Mouse (Mus musculus) myocyte (in vitro differentiated cells): ENCODE data around the gene Serpinf1. TPM values are rescaled to one million over a fixed set of nuclear protein-coding genes. Genes with fewer than 3 reads are reported as not detected.

ENCODE experiments used
- H3K27me3 ChIP-seq: one replicate; pipeline ENCODE4 v1.6.1; 2011; ENCODE audit not compliant: control insufficient read depth, insufficient read depth, insufficient read length
- H3K36me3 ChIP-seq: one replicate; pipeline ENCODE4 v1.6.1; 2011; ENCODE audit not compliant: control insufficient read depth, insufficient read depth
- H3K4me2 ChIP-seq: one replicate; pipeline ENCODE4 v1.6.1; 2011; ENCODE audit warnings: low read depth, control low read depth
- H3K4me3 ChIP-seq: one replicate; pipeline ENCODE4 v1.5.1; 2011; ENCODE audit warnings: mild to moderate bottlenecking, control low read depth, moderate library complexity
- H3K79me2 ChIP-seq: one replicate; pipeline ENCODE4 v1.6.1; 2011; ENCODE audit not compliant: control insufficient read depth, insufficient read depth
- H3ac ChIP-seq: one replicate; pipeline ENCODE4 v1.6.1; 2011; ENCODE audit not compliant: control insufficient read depth, insufficient read length
- CEBPB ChIP-seq: IDR thresholded peaks from 2 replicates; pipeline ENCODE4 v1.6.1; 2011; ENCODE audit warnings: mild to moderate bottlenecking, moderate library complexity; ENCODE audit not compliant: poor library complexity, insufficient read depth, severe bottlenecking
- E2F4 ChIP-seq: IDR thresholded peaks from one replicate; pipeline ENCODE4 v1.6.1; 2011; ENCODE audit warnings: mild to moderate bottlenecking, control low read depth, moderate library complexity; ENCODE audit not compliant: insufficient read depth
- MAX ChIP-seq: IDR thresholded peaks from one replicate; pipeline ENCODE4 v1.6.1; 2011; ENCODE audit warnings: low read depth, mild to moderate bottlenecking, control low read depth
- MYOD1 ChIP-seq, 3 experiments: IDR thresholded peaks; one replicate each; pipeline ENCODE4 v1.6.1; 2011; ENCODE audit warnings: control low read depth in 2 of 3, low read depth in 2 of 3, mild to moderate bottlenecking in 2 of 3, moderate library complexity in 1 of 3; ENCODE audit not compliant: insufficient read length in 2 of 3, control insufficient read depth in 1 of 3
- MYOG ChIP-seq, 3 experiments: IDR thresholded peaks; one replicate each; pipeline ENCODE4 v1.6.1; 2011; ENCODE audit warnings: control low read depth in 2 of 3, low read depth in 2 of 3, mild to moderate bottlenecking in 2 of 3; ENCODE audit not compliant: insufficient read length in 2 of 3, control insufficient read depth in 1 of 3, insufficient read depth in 1 of 3
- POLR2A ChIP-seq: IDR thresholded peaks from one replicate; pipeline ENCODE4 v1.6.1; 2011; ENCODE audit warnings: low read depth, mild to moderate bottlenecking, control low read depth, moderate library complexity; ENCODE audit not compliant: insufficient read length
- POLR2AphosphoS2 ChIP-seq: IDR thresholded peaks from one replicate; pipeline ENCODE4 v1.6.1; 2011; ENCODE audit warnings: low read depth, control low read depth; ENCODE audit not compliant: insufficient read length
- REST ChIP-seq: IDR thresholded peaks from one replicate; pipeline ENCODE4 v1.6.1; 2011; ENCODE audit warnings: mild to moderate bottlenecking, control low read depth, moderate library complexity; ENCODE audit not compliant: insufficient read depth, insufficient read length
- SRF ChIP-seq: IDR thresholded peaks from one replicate; pipeline ENCODE4 v1.6.1; 2011; ENCODE audit warnings: low read depth; ENCODE audit not compliant: control insufficient read depth, insufficient read length
- TCF12 ChIP-seq: IDR thresholded peaks from one replicate; pipeline ENCODE4 v1.6.1; 2011; ENCODE audit warnings: mild to moderate bottlenecking, control low read depth; ENCODE audit not compliant: poor library complexity, insufficient read depth, severe bottlenecking
- TCF3 ChIP-seq: IDR thresholded peaks from one replicate; pipeline ENCODE4 v1.6.1; 2011; ENCODE audit warnings: low read depth, control low read depth; ENCODE audit not compliant: insufficient read length
- USF1 ChIP-seq: IDR thresholded peaks from one replicate; pipeline ENCODE4 v1.6.1; 2011; ENCODE audit warnings: low read depth, mild to moderate bottlenecking, control low read depth, moderate library complexity
- polyA plus RNA-seq: library from polyadenylated mRNA; unstranded; fragments of >200 nt; fragmentation: generic; extraction: Trizol; gene quantifications from one replicate; pipeline ENCODE4 v1.2.1, GENCODE M21; 2012; ENCODE audit warnings: missing spikeins

Gene Serpinf1
- polyA plus RNA-seq, 1 experiment, result 911 TPM

DNA sequence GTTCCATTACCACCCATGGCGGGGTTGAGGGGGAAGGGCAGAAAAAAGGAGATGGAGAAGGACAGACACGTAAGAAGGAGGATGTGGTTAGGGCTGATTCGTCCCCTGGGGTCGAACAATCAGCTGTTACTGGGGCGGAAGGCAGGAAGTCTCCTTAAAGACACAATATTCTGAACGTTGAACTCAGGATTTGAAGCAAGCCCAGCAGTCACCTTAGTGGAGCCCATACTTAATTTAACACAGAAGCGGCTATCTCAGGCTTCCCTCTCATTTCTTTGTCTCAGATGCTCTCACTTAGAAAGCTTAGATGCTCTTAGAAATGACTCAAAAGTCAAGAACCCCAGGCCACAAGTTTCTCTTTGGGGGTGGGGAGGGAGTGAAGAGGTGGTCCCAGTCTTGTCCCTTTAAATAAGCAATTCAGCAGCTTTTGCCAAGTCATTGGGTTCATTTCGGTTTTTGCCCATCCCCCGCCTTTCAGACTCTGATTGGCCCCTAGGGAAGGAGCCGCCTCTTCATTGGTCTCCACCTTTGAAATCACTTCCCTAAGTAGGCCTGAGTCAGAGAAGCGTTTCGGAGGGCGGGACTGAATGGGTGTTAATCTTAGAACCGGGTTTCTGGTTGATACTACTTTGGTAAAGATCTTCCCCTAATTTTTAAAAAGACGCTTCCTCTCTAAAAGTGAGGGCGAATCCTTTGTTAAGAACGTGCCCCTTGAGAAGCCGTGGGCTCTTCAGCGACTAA lies 37.8 kb upstream of the Serpinf1 start:
- H3K36me3 ChIP-seq, result peaks cover 18% of the 10 kb centered on the region
- H3K4me3 ChIP-seq, result peak overlapping the region; percentile 98
- H3K4me2 ChIP-seq, result peak overlapping the region; percentile 98
- no peak overlapping the region for H3ac ChIP-seq
- no peaks in the 10 kb centered on the region for H3K27me3 ChIP-seq
- peaks cover 34% of the 10 kb centered on the region for H3K79me2 ChIP-seq
- TF ChIP-seq USF1, result no peak
- peak; percentile 3 for TF ChIP-seq POLR2A
- TF ChIP-seq MAX, result no peak
- no peak for TF ChIP-seq TCF3
- peak in 2 of 3 experiments; percentile 74 to 77 for TF ChIP-seq MYOD1 (IDR thresholded peaks at IDR 0.05; ENCODE audit: control insufficient read depth in 1 of 3, insufficient read length in 2 of 3, low read depth in 2 of 3)
- TF ChIP-seq TCF12, result no peak
- TF ChIP-seq REST, result no peak
- no peak for TF ChIP-seq SRF
- TF ChIP-seq CEBPB, result no peak
- peak; percentile 39 for TF ChIP-seq POLR2AphosphoS2
- peak in 2 of 3 experiments; percentile 53 to 57 for TF ChIP-seq MYOG (IDR thresholded peaks at IDR 0.05; ENCODE audit: control insufficient read depth in 1 of 3, insufficient read depth in 1 of 3, insufficient read length in 2 of 3, low read depth in 2 of 3)
- TF ChIP-seq E2F4, result no peak

GRCm38 (mm10) chr11:75459751-75460102 lies 37.2 kb upstream of the Serpinf1 start:
- peak overlapping the region; percentile 98 for H3K4me2 ChIP-seq
- H3K27me3 ChIP-seq, result no peaks in the 10 kb centered on the region
- H3ac ChIP-seq, result no peak overlapping the region
- peak overlapping the region; percentile 98 for H3K4me3 ChIP-seq
- TF ChIP-seq REST (no peak), CEBPB (no peak), POLR2AphosphoS2 (no peak), MAX (no peak), MYOD1 (IDR thresholded peaks at IDR 0.05; ENCODE audit: control insufficient read depth in 1 of 3, insufficient read length in 2 of 3, low read depth in 2 of 3) (no peak), POLR2A (no peak), SRF (no peak), USF1 (no peak)
- peaks cover 28% of the 10 kb centered on the region for H3K79me2 ChIP-seq
- peaks cover 13% of the 10 kb centered on the region for H3K36me3 ChIP-seq

DNA sequence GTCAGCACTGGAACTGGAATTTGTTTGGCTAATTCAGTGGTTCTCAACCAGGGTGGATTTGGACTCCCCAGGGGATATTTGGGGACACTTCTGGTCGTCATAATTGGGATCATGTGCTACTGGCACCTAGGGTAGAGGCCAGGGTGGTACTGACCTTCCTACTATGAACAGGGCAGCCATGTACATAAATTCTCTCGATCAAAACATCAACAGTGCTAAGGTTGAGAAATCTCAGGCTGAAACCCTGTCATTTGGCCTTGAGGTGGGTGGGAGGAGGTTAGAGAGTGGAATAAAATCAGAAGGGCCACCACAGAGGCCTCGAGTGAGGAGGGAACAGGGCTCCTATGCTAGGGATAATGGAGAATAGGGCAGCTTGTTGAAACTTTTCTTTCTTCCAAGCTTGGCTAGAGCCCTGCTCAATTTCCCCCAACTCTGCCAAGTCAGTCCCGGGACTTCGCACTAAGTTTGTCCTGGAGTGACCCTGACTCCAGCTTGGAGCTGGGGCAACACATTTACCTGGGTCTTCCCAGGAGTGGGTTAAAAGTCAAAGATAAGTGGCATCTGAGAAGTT lies 36.7 kb upstream of the Serpinf1 start:
- no peak for TF ChIP-seq USF1
- TF ChIP-seq MYOD1 (IDR thresholded peaks at IDR 0.05; ENCODE audit: control insufficient read depth in 1 of 3, insufficient read length in 2 of 3, low read depth in 2 of 3), result no peak
- TF ChIP-seq POLR2AphosphoS2, result no peak
- TF ChIP-seq CEBPB, result peak; percentile 4; the same call in 1 of the 2 replicates
- no peak for TF ChIP-seq MYOG (IDR thresholded peaks at IDR 0.05; ENCODE audit: control insufficient read depth in 1 of 3, insufficient read depth in 1 of 3, insufficient read length in 2 of 3, low read depth in 2 of 3)
- TF ChIP-seq REST, result no peak
- peak; percentile 8 for TF ChIP-seq POLR2A
- TF ChIP-seq MAX, result no peak
- TF ChIP-seq E2F4, result no peak
- no peak for TF ChIP-seq TCF12
- TF ChIP-seq SRF, result no peak
- H3K4me3 ChIP-seq, result peak overlapping the region; percentile 98
- H3K4me2 ChIP-seq, result peak overlapping the region; percentile 98
- peaks cover 23% of the 10 kb centered on the region for H3K79me2 ChIP-seq
- H3K27me3 ChIP-seq, result no peaks in the 10 kb centered on the region
- H3K36me3 ChIP-seq, result peaks cover 8% of the 10 kb centered on the region
- H3ac ChIP-seq, result no peak overlapping the region

- Histone ChIP-seq H3K4me2 (peak overlapping the region; percentile 98), H3K4me3 (peak overlapping the region; percentile 98), H3K27me3 (no peaks in the 10 kb centered on the region), H3K36me3 (peaks cover 2% of the 10 kb centered on the region), H3K79me2 (peaks cover 23% of the 10 kb centered on the region), H3ac (no peak overlapping the region)
- TF ChIP-seq MYOG (IDR thresholded peaks at IDR 0.05; ENCODE audit: control insufficient read depth in 1 of 3, insufficient read depth in 1 of 3, insufficient read length in 2 of 3, low read depth in 2 of 3) (peak; percentile 47 to 93 (median 80)), USF1 (no peak), MYOD1 (IDR thresholded peaks at IDR 0.05; ENCODE audit: control insufficient read depth in 1 of 3, insufficient read length in 2 of 3, low read depth in 2 of 3) (peak; percentile 68 to 92 (median 81)), TCF3 (peak; percentile 37), POLR2AphosphoS2 (no peak), REST (no peak), CEBPB (no peak), TCF12 (peak; percentile 76)
These were observed 36.1 kb upstream of the Serpinf1 start for GRCm38 (mm10) chr11:75458628-75459041.
